Mouse (Mus musculus) spleen, adult 2 months (tissue): ENCODE results near the gene Tmco1.
"Not testable (repeated sequence)": the region's sequence is repeated elsewhere in the genome, so short reads cannot be mapped to it uniquely, and the experiment has no call there.

Source experiments
- CTCF ChIP-seq: fragments of 200-500 bp; IDR thresholded peaks from 2 replicates; pipeline ENCODE4 v1.5.1; 2011; ENCODE audit warnings: mild to moderate bottlenecking, inconsistent platforms; ENCODE audit not compliant: insufficient read depth, insufficient read length, insufficient replicate concordance; ENCODE audit errors: extremely low read depth
- POLR2A ChIP-seq: fragments of 200-500 bp; IDR thresholded peaks from 2 replicates; pipeline ENCODE4 v1.6.1; 2011; ENCODE audit warnings: low read depth, low read length, inconsistent platforms

GRCm38 (mm10) chr1:167349206-167349605 lies 41.0 kb downstream of the Tmco1 start:
- not testable (repeated sequence) for TF ChIP-seq CTCF, POLR2A
